Mouse (Mus musculus): ENCODE results near the gene Zbtb16.
A peak's percentile ranks its signal among the peaks of the same experiment; 100 is the strongest.

Gene Zbtb16

GRCm38 (mm10) chr9:48729471-48729870, 106.6 kb downstream of the Zbtb16 start:
- DNase-seq (ENCODE audit: low read depth, low spot score): no peak

- DNase-seq (ENCODE audit: low read depth, low spot score): peak; percentile 25
Measured at GRCm38 (mm10) chr9:48728731-48729123, 107.3 kb downstream of the Zbtb16 start.

GRCm38 (mm10) chr9:48728083-48728730, 107.8 kb downstream of the Zbtb16 start:
- peak; percentile 61 for DNase-seq (ENCODE audit: low read depth, low spot score)

- no peak for DNase-seq (ENCODE audit: low read depth, low spot score)
Measured at GRCm38 (mm10) chr9:48726341-48726740, 109.7 kb downstream of the Zbtb16 start.

- no peak for DNase-seq (ENCODE audit: low read depth, low spot score)
Measured at GRCm38 (mm10) chr9:48725918-48726317, 110.1 kb downstream of the Zbtb16 start.

GRCm38 (mm10) chr9:48725161-48725560, 110.9 kb downstream of the Zbtb16 start:
- DNase-seq (ENCODE audit: low read depth, low spot score): no peak

- DNase-seq (ENCODE audit: low read depth, low spot score): no peak
Measured at GRCm38 (mm10) chr9:48724733-48725132, 111.3 kb downstream of the Zbtb16 start.

- DNase-seq (ENCODE audit: low read depth, low spot score): no peak
Measured at GRCm38 (mm10) chr9:48723511-48724304, 112.3 kb downstream of the Zbtb16 start.

GRCm38 (mm10) chr9:48723025-48723424, 113.0 kb downstream of the Zbtb16 start:
- DNase-seq (ENCODE audit: low read depth, low spot score): no peak

GRCm38 (mm10) chr9:48722261-48722920, 113.6 kb downstream of the Zbtb16 start:
- DNase-seq (ENCODE audit: low read depth, low spot score): no peak

- DNase-seq (ENCODE audit: low read depth, low spot score): no peak
Measured at GRCm38 (mm10) chr9:48721655-48722054, 114.4 kb downstream of the Zbtb16 start.

GRCm38 (mm10) chr9:48721172-48721571, 114.8 kb downstream of the Zbtb16 start:
- no peak for DNase-seq (ENCODE audit: low read depth, low spot score)

GRCm38 (mm10) chr9:48720251-48720963, 115.6 kb downstream of the Zbtb16 start:
- no peak for DNase-seq (ENCODE audit: low read depth, low spot score)

- no peak for DNase-seq (ENCODE audit: low read depth, low spot score)
Measured at GRCm38 (mm10) chr9:48719619-48720018, 116.4 kb downstream of the Zbtb16 start.

- no peak for DNase-seq (ENCODE audit: low read depth, low spot score)
Measured at GRCm38 (mm10) chr9:48716549-48716948, 119.5 kb downstream of the Zbtb16 start.

GRCm38 (mm10) chr9:48715042-48715441, 121.0 kb downstream of the Zbtb16 start:
- no peak for DNase-seq (ENCODE audit: low read depth, low spot score)

- DNase-seq (ENCODE audit: low read depth, low spot score): no peak
Measured at GRCm38 (mm10) chr9:48713779-48714178, 122.2 kb downstream of the Zbtb16 start.

- DNase-seq (ENCODE audit: low read depth, low spot score): no peak
Measured at GRCm38 (mm10) chr9:48712985-48713765, 122.8 kb downstream of the Zbtb16 start.

- DNase-seq (ENCODE audit: low read depth, low spot score): no peak
Measured at GRCm38 (mm10) chr9:48711826-48712225, 124.2 kb downstream of the Zbtb16 start.

- DNase-seq (ENCODE audit: low read depth, low spot score): no peak
Measured at GRCm38 (mm10) chr9:48711296-48711781, 124.7 kb downstream of the Zbtb16 start.
